Mouse (Mus musculus) monocyte, adult 5-6 weeks (primary cell): Measurements from ENCODE around the gene Dnajc7. TPM values are rescaled to one million over a fixed set of nuclear protein-coding genes. Genes with fewer than 3 reads are reported as not detected.
A peak's percentile ranks its signal among the peaks of the same experiment; 100 is the strongest.
"Not testable (repeated sequence)": the region's sequence is repeated elsewhere in the genome, so short reads cannot be mapped to it uniquely, and the experiment has no call there.

Experiments
- ATAC-seq: fragments of 153-309, 156-312 bp; replicated peaks from 2 replicates; pipeline ENCODE4 v1.8.0; 2017; ENCODE audit warnings: mild to moderate bottlenecking; ENCODE audit not compliant: low TSS enrichment, insufficient number of reproducible peaks, severe bottlenecking, poor library complexity, low FRiP score
- total RNA-seq: library from RNA; stranded (forward); fragments of 200-1000, 200-491, 200-594 nt; gene quantifications from 3 replicates; pipeline ENCODE4 v1.2.3, GENCODE M21; 2017

Dnajc7 gene
- total RNA-seq, 1 experiment from 2014 or later = 305 TPM

- peak; percentile 45 for ATAC-seq
Observed at GRCm38 (mm10) chr11:100618761-100619484, 1.0 kb downstream of the Dnajc7 start, which contains the start of gene Nkiras2. Nkiras2 (plus strand) TSS chr11:100619244.

GRCm38 (mm10) chr11:100617480-100617879, 2.5 kb downstream of the Dnajc7 start:
- ATAC-seq = no peak

- not testable (repeated sequence) for ATAC-seq
Observed at GRCm38 (mm10) chr11:100616836-100617235, 3.1 kb downstream of the Dnajc7 start.

GRCm38 (mm10) chr11:100616332-100616731, 3.6 kb downstream of the Dnajc7 start:
- no peak for ATAC-seq

GRCm38 (mm10) chr11:100613241-100613640, 6.7 kb downstream of the Dnajc7 start:
- no peak for ATAC-seq

- ATAC-seq = no peak
Observed at GRCm38 (mm10) chr11:100611627-100612026, 8.3 kb downstream of the Dnajc7 start.

- no peak for ATAC-seq
Observed at GRCm38 (mm10) chr11:100609997-100610680, 9.8 kb downstream of the Dnajc7 start.

- ATAC-seq = no peak
Observed at GRCm38 (mm10) chr11:100609355-100609996, 10.5 kb downstream of the Dnajc7 start.

- ATAC-seq = no peak
Observed at GRCm38 (mm10) chr11:100608796-100609195, 11.2 kb downstream of the Dnajc7 start.

- no peak for ATAC-seq
Observed at GRCm38 (mm10) chr11:100607121-100607520, 12.8 kb downstream of the Dnajc7 start.

GRCm38 (mm10) chr11:100605451-100605850, 14.5 kb downstream of the Dnajc7 start:
- no peak for ATAC-seq

GRCm38 (mm10) chr11:100604321-100605005, 15.5 kb downstream of the Dnajc7 start:
- ATAC-seq = no peak

- ATAC-seq = no peak
Observed at GRCm38 (mm10) chr11:100603813-100604212, 16.2 kb downstream of the Dnajc7 start.

GRCm38 (mm10) chr11:100603155-100603554, 16.8 kb downstream of the Dnajc7 start:
- ATAC-seq = no peak

GRCm38 (mm10) chr11:100601372-100601771, 18.6 kb downstream of the Dnajc7 start:
- ATAC-seq = no peak

- no peak for ATAC-seq
Observed at GRCm38 (mm10) chr11:100598074-100598473, 21.9 kb downstream of the Dnajc7 start.

GRCm38 (mm10) chr11:100595533-100595932, 24.4 kb downstream of the Dnajc7 start:
- ATAC-seq = no peak

GRCm38 (mm10) chr11:100594608-100595007, 25.4 kb downstream of the Dnajc7 start:
- no peak for ATAC-seq
